Mouse (Mus musculus): ENCODE measurements at regions not wholly inside any gene's neighbourhood (a gene's known extent, or its start where the extent isn't known, plus 50 kb on each side); places are given as distances from the start of the nearest gene placed in this dataset.

DNA sequence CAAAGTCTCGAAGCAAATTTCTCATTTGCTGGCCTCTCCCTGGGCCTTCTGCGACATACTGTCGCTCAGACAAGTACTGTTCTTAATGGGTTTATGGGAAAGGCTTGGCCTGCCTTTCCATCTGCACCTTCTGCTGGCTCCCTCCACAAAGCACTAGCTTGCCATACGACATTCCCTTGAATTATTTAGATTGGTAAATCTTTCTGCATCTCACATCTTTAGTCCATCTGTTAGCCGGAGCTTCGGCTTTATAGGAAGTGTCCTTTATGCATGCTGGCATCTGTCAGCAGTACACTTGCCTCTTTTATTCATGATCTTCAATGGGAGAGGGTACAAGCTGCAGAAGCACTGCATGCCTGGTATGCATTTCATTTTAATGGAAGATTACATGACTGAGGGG is 470.6 kb downstream of the Nuf2 start:
- DNase-seq (ENCODE audit: extremely low read depth, low read depth, low spot score), result no peak

DNA sequence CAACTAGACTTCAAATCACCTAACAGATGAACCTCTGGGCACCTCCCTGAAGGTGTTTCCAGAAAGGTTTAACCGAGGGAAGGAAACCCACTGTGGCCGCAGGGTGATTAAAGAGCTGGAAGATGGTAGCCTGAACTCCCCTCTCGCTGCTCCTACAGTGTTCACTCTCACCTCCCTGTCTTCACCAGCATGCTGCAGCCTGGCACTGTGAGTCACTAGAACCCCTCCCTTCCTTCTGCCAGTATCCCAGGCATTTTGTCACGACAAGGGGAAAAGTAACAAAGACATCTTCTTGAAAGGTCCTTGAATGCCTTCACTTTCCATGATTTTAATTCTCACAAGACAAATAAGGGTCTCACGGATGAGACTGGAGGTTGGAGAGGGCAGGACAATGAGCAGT is 471.1 kb downstream of the Nuf2 start:
- DNase-seq (ENCODE audit: extremely low read depth, low read depth, low spot score), result no peak

DNA sequence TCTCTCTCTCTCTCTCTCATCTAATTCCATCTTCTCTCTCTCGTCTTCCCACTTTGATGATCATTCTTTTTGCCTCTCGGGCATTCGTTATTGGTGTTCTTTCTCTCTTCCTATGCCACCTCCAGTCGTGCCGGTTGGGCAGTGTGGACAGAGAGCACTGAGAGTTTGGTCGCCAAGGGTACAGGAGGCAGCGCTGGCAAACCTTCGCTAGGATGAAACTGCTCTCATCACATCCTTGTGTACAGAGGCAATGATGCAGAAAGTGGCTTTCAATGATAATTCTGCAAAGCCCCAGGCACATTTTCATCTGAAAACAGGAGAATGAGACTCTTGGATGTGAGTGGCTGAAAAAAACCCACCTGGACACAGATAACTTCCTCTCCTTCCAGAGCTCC is 479.4 kb downstream of the Nuf2 start:
- no peak for DNase-seq (ENCODE audit: extremely low read depth, low read depth, low spot score)

DNA sequence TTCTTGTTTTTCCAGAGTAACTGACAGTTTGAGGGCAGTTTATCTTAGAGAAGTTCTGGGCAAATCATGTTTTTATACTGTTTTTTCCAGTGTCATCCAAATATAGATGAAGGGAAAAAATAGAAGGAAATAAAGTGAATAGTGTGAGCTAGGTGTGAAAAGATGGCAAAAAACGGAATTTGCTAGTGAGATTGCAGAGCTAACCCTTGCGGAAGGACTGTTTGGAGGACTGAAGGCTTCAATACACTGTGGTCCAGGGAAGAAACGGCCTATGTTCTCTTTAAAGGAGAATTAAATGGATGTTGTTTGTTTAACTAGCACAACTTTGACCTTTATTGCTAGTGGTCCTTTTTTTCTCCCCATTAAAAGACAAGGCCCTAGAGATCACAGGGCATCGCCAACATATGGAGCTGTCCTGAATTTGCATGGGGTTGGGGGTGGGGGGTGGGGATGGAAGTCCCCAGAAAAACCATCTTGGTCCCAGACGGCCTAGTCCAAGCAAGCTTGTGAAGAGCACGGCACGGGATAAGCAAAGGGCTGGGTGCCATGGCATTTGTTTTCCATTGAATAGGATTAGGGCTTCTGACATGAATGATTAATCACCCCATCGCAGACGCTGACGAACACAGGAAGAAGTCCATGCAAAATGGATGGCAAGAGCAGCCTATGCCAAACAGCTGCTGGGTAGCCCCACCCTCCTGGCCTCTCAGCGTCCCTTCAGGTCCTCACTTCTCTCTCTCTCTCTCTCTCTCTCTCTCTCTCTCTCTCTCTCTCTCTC is 480.0 kb downstream of the Nuf2 start:
- DNase-seq (ENCODE audit: extremely low read depth, low read depth, low spot score), result no peak

DNA sequence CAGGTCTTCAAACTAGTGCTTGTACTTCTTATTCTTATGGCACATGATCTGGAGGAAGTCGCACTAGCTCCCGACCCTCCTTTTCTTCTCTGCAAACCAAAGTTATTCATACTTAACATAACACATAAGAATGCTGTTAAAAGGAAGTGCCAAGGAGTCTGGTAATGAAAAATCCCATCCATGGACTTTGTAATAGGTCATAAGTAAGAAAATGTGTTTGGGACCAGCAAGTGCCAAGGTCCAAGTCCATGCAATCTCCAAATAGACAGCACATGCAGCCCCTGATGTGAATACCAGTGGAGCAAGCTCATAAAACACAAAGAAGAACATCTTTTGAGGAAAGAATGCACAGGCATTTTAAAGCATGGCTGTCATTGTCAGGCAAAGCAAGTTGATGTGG is 481.4 kb downstream of the Nuf2 start:
- no peak for DNase-seq (ENCODE audit: extremely low read depth, low read depth, low spot score)

DNA sequence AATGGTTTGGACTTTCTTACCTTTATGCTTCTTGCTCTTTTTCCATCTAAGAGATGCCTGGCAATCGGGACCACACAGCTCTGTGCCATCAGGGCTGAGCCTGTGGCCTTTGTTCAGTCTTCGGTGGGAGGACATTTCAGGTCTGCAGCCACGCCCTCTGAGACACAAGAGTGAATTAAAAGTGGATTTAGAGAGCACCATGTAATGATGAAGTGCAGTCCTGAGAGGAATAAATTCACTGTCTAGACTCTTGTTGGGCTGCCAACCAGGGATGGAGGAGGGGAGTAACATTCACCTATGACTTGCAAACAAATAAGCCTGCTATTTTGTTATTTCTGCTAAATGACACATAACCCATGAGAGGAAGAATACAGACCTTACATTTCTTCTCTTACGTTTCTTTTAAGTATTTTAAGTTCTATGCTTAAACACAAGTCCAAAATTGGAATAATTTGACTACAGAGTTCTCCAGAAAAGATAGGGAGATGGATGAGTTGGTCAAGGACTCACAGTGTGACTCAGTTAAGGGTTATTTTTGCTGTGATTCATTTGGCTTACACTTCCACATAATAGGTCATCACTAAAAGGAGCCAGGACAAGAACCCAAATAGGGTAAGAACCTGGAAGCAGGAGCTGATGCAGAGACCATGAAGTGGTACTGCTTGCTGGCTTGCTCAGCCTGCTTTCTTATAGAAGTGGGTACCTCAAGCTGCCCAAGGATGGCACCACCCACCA is 484.3 kb downstream of the Nuf2 start:
- DNase-seq (ENCODE audit: extremely low read depth, low read depth, low spot score), result no peak

DNA sequence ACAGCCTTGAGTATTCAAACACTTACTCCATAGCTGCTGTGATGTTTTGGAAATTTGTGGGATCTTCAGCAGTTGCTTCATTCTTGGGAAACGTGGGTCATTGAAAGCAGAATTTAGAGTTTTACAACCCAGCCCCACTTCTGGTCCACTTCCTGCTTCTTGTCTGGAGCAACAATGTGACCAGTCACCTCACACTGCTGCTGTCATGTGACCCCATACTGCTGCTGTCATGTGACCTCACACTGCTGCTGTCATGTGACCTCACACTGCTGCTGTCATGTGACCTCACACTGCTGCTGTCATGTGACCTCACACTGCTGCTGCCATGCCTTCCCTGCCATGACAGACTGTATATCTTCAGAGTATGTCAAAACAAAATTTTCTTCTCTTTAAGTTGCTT is 497.7 kb downstream of the Nuf2 start:
- DNase-seq (ENCODE audit: extremely low read depth, low read depth, low spot score), result no peak

DNA sequence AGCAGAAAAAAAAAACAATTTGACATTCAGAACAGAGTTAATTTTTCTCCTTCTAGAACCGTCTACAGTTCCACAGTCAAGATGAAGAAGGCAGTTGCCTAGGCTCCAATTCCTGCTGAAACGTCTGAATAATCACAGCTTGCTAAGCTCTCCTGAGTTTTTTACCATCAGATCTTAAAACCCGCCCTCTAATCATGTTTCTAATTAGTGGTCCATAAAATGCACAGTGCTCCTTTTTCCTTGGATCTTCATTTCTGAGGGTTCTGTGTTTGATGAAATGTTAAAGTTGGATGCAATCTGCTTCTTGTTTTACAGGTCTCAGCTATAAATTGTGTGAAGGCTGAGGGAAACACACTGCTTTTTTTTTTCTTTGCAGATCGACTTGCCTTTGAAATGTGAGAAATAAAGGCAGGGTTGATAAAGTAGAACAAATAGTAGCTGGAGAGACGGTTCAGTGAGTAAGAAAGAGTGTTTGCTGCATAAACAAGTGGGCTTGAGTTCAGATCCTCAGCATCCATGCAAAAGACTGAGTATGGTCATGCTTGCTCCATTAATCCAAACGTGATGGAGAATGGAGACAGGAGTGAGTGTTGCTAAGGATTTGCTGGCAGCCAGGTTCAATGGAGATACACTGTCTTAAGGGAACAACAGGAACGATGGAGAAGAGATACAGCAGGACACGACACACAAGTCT is 499.3 kb downstream of the Nuf2 start:
- DNase-seq (ENCODE audit: extremely low read depth, low read depth, low spot score), result no peak

DNA sequence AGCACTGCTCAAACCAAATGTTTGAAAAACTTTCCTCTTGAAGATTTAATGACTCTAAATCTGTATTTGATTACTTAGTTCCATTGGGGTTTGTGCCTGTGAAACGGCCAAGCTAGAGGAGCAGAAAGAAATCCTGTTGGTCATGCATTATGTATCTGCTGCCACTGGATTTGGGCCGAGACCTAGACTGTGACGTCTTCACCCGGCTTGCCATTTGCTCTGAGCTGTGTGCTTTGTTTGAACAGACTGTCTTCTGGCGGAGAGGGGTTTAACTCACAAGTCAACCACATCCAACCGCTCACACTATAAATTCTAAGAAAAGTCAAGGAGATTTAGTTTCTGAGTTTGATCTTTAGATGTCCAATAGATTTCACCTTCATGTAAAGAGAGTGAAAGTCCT is 503.6 kb downstream of the Nuf2 start:
- no peak for DNase-seq (ENCODE audit: extremely low read depth, low read depth, low spot score)

DNA sequence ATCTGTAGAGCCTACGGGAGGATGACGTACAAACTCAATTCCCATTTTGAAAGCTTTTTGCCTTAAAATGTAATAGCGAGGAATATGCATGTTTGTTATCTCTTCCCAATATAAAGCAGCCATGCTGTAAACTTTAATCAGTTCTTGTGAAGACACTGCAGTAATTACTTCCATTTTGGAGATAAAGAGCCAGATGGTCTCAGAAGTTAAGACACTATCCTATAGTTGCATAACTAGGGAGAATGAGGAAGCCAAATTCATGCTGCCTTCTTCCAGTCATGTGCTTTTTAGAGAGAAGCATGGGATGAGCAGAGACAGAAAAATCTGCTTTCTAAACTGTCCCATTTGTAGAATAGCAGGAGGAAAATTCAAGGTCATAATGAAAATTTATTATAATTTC is 504.0 kb downstream of the Nuf2 start:
- no peak for DNase-seq (ENCODE audit: extremely low read depth, low read depth, low spot score)

DNA sequence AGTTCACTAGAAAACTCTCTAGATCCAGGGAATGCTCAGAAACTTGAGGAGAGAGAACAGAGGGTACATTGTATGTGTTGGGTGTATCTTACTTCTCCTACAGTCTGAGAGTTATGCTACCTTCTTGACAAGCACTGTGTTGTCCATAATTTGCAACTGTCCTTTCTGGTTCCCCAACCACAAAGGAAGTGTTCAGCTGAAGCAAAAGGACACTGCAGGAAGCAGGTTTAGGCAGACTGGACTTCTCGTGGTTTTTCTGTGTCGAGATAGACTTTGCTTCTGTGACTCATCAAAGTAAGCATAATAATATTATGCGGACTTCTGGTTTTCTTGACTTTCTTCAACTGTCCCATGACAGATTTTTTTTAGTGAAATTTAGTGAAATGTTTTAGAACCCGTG is 506.7 kb downstream of the Nuf2 start:
- no peak for DNase-seq (ENCODE audit: extremely low read depth, low read depth, low spot score)

DNA sequence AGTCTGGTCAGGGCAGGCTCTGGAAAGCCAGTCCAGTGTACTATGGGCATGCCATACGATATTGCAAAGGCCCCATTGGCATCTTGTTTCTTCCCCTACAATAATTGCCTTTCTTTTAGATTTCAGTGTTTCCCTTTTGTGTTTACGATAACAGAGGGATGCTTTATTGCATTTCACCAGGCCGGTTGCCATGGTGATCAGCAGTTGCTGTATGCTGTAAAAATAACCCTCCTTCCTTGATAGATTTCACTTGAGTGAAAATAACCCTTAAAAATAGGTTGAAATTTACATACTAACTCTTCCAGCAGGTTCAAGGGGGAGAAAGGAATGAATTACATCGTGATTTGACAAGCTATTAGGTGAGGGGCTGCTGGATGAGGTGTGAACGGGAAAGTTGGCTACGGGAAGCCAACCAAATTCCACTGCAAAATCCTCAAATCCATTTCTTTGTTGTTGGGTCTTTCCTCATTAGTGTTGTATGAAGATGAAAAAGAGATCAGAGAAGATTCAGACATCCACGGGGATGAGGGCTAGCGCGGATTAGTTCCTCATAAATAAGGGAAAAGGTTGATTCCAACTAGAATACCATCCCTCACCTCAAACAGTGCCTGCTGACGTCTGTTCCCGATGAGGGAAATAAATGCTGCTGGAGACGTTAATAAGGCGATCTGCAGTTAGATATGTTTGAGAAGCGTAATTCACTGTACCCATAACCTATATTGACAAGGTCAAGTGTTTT is 539.6 kb downstream of the Nuf2 start:
- DNase-seq (ENCODE audit: extremely low read depth, low read depth, low spot score), result no peak

DNA sequence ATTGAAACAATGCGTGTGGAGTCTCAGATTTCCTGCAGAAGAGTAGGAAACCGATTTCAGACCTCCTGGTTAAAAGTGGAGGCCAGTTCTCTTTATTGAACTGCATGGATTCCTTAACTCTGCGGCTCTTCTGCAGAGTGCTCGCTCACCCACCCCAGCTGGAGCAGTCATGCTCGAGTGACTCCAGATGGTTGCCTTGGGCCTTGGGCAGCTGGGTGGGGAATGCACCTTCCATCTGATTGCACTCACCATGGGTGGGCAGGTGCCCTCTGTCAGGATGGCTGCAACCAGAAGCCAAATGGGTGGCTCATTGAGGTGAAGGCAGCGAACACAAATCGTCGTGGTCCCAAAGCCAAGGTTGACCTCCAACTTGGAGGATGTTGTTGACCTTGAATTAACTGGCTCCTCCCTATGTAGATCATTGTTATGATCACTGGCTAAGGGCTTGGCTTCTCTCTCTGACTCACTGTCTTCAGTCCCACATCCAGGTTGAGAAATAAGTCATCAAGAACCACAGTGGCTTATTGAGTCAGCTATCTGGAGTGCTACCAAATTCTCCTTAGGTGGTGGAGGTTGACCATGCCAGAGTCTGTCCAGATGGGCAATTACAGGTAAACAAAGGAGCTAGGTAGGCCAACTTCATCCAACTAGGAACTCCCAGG is 543.1 kb upstream of the Pbx1 start:
- DNase-seq (ENCODE audit: extremely low read depth, low read depth, low spot score), result no peak

DNA sequence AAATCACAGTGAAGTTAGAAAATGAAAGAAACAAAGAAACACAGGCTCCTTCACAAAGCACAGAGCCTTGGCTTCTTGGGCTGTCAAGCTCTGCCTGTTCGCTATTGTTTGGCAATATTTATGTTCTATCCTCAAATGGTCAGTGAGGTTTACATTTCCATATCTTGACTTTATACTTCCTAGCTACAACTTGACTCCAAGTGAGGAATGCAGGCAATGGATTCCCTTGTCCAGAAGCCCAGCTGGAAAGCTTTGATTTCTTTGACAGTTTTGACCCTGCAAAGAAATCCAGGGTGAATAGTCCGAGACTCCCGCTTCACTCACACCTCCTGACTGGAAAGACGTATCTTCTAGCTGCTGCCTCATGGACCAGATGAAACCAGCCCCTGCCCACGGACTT is 537.3 kb upstream of the Pbx1 start:
- DNase-seq (ENCODE audit: extremely low read depth, low read depth, low spot score), result no peak

DNA sequence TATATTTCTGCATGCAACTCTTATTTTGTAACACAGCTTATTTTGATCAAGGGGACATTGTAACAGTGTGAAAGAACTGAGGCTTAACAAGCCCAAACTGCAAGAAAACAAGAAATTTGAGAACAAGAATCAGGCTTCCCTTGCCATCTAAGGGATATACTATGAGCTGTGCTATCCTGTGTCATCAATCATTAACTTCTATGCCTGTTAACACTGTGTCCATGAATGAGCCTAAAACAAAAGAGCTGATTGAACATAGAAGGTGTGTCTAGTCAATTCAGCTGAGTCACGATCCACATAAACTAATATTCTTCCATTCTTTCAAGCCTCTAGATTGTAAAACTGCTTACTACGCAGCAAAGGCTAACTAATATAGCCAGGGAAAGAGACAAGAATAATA is 535.3 kb upstream of the Pbx1 start:
- DNase-seq (ENCODE audit: extremely low read depth, low read depth, low spot score), result no peak

DNA sequence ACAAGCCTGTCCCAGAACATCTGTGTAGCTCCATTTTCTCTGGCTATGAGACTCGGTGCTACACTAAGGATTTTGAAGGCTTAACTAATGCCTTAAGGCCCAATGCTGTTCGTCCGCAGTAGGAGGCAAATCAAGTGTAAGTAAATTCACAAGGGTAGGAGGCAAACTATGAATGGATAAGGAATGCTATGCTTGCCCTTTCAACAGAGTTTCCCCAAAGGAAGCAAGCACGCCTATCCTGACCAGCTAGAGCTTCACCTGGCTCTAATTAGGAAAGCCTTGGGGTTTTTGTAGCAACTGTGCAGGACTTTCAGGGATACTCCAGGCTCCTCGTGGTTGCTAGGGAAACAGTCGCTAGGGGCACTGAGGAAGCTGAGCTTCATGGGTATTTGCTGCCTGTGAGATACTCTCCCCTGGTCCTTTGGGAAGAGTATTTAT is 532.4 kb upstream of the Pbx1 start:
- DNase-seq (ENCODE audit: extremely low read depth, low read depth, low spot score), result no peak

DNA sequence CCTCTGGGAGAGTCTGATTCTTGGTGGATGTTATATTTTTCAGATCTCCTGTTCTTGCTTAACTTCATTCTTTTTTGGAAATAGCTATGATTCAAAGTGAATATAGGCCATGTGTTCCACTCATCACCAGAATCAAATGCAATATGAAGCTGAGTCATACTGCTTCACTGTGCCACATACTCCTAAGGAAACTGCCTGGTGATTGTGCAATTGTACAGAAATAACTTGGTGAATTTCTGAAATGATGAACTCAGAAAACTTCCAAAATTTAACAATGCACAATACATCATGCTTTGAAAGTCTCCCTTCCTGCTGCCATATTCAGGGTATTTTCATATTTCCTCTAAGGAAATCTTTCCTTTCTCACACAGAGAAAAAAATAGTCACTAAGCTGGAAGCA is 518.9 kb upstream of the Pbx1 start:
- no peak for DNase-seq (ENCODE audit: extremely low read depth, low read depth, low spot score)

DNA sequence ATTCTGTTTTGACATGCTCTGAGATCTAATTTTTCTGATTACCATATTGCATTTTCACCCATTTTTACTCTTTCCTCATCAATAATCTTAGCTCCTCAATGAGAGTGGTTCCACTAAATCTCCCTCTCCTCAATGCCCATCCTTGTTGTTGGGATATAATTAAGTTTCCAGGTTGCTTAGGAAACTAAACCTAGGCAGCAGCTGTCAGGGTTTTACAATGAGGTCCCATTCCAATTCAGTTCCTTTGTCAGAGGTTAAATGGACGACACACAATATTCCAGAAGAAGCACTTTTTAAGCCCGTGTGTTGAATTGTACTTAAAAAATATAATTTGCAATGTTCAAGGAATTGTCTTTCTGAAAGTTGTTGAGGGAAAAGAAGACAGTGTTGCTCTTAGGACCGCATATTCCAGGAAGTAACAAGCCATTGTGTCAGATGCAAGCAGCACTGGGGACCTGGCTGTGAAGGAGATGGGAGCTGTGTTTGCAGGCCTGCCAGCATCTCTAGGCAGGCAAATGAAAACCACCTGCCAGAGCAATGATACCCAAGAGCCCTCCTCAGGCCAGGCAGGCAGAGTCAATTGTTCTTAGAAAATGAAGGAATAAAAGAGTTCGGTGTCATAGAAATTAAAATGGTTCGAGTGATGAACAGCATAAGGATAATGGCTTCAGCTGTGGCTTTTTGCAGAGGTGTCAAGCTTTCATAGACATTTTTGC is 492.2 kb upstream of the Pbx1 start:
- DNase-seq (ENCODE audit: extremely low read depth, low read depth, low spot score), result no peak

DNA sequence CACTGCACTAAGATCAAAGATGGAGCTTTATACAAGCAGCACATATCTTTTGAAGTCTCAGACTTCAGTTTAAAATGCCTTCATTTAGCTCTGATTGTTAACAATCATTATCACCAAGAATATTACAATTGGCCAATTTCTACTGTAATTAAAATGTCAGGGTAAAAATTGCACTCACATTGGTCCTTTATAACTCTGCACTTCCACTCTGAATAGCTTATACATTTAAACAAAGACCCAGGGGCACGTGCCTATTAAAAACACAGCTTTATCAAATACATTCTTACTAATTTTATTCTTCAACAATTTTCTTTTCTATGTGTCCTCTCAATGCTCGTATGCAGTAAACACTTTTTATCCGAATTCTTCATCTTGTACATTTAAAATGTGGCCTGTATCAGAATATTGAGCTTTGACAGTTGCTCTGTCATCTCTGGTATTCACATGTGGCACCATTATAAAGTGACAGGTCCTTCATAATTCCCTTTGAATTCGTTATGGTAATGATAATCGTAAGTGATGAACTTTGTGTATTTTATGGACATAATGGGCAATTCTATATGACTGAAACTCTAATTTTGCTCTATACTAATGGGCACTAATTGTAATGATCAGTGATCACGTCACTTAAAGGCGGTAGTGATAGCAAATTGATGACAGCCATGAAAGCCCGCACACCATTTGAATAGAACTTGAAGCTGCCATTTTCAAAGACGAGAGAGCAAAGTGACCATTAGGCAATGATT is 486.4 kb upstream of the Pbx1 start:
- DNase-seq (ENCODE audit: extremely low read depth, low read depth, low spot score), result no peak
